Mouse (Mus musculus) embryonic facial prominence, embryonic 10.5 days (tissue): ENCODE measurements at regions not wholly inside any gene's neighbourhood (a gene's known extent, or its start where the extent isn't known, plus 50 kb on each side); places are given as distances from the start of the nearest gene placed in this dataset.

ENCODE experiments used
- DNase-seq: peaks from one replicate; pipeline ENCODE4 v3.0.0-alpha.2; 2017; ENCODE audit warnings: low spot score
- H3K27ac ChIP-seq: fragments of 300-500 bp; sonication (generic); replicated peaks from 2 replicates; pipeline ENCODE4 v1.5.1; 2016; ENCODE audit warnings: mild to moderate bottlenecking
- H3K27me3 ChIP-seq: fragments of 300-500 bp; sonication (generic); replicated peaks from 2 replicates; pipeline ENCODE4 v1.6.1; 2016; ENCODE audit warnings: low read depth, mild to moderate bottlenecking; ENCODE audit not compliant: poor library complexity, severe bottlenecking
- H3K36me3 ChIP-seq: fragments of 300-500 bp; sonication (generic); replicated peaks from 2 replicates; pipeline ENCODE4 v1.6.1; 2016; ENCODE audit warnings: mild to moderate bottlenecking, moderate library complexity
- H3K4me1 ChIP-seq: fragments of 300-500 bp; sonication (generic); 2 replicates; pipeline ENCODE4 v1.6.1; 2016
- H3K4me3 ChIP-seq: fragments of 300-500 bp; sonication (generic); 2 replicates; pipeline ENCODE4 v1.5.1; 2016; ENCODE audit warnings: mild to moderate bottlenecking, moderate library complexity
- H3K9me3 ChIP-seq: fragments of 300-500 bp; sonication (generic); 2 replicates; pipeline ENCODE4 v1.6.1; 2016; ENCODE audit warnings: mild to moderate bottlenecking
- WGBS: fragments of 180-500 bp; shearing (Covaris S2); methylation state at CpG from one replicate; pipeline ENCODE4 v1.1.7; 2016; 5-methylcytosine and 5-hydroxymethylcytosine counted together

DNA sequence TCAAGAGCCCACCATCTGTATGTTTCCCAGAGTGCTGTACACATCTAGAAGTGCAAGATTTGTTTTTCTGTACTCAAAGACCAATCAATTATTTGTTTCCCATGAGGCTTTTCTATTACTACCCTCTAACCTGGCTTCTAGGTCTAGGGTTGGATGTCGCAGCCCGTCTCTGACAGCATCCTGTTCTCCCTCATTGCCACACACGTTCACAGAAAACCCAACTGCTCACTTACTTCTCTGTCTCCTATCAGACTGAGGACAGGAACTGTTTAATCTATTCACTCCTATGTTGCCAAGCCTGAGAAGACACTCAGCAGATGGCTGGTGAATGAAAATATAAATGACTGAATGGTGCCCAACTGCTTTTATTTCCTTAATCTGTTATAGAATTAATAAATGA is 109.6 kb upstream of the Pcgf5 start:
- 79% methylated on average over 3 of the region's 3 CpGs for WGBS
- H3K36me3 ChIP-seq, result no peaks in the 10 kb centered on the region
- no peak for DNase-seq
- peaks cover 3% of the 10 kb centered on the region; the same call in 1 of the 2 replicates for H3K4me1 ChIP-seq
- H3K27ac ChIP-seq, result no peak overlapping the region
- no peaks in the 10 kb centered on the region for H3K9me3 ChIP-seq
- H3K4me3 ChIP-seq, result no peak overlapping the region
- no peaks in the 10 kb centered on the region for H3K27me3 ChIP-seq

DNA sequence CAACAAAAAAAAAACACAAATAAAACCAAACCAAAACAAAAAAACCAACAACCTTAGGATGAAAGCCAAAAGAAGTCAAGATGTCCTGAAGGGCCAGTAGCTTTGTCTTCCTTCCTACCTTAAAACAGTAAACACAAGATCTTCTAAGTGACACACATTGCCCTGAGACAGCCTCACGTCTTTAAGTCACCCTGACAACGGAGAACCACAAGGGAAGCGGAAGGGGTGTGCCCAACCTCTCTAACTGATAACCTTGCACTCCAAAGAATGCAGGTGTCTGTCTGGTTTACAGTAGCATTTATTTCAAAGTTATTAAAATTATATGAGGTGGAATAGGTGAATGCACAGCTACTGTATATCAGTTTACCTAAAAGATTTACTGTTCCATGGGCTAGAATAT is 105.7 kb upstream of the Pcgf5 start:
- H3K36me3 ChIP-seq, result no peaks in the 10 kb centered on the region
- 84% methylated on average over 3 of the region's 3 CpGs for WGBS
- no peak overlapping the region for H3K4me3 ChIP-seq
- no peaks in the 10 kb centered on the region for H3K4me1 ChIP-seq
- no peaks in the 10 kb centered on the region for H3K9me3 ChIP-seq
- no peaks in the 10 kb centered on the region for H3K27me3 ChIP-seq
- no peak for DNase-seq
- no peak overlapping the region for H3K27ac ChIP-seq

DNA sequence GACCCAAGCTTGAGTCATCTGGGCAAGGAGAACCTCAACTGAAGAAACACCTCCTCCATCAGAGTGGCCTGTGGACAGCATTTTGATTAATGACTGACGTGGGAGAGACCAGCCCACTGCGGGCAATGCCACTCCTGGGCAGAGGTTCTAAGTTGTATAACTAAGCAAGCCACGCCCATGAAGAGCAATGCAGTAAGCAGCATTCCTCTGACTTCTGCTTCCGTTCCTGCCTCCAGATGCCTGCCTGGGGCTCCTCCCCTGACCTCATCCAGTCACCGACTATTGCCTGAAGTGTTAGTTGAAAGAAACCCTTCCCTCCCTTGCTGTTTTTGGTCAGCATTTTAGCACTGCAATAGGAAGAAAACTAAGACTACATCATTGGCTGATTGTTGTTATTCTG is 105.2 kb upstream of the Pcgf5 start:
- Histone ChIP-seq H3K4me3 (no peak overlapping the region), H3K27ac (no peak overlapping the region), H3K4me1 (no peaks in the 10 kb centered on the region), H3K36me3 (no peaks in the 10 kb centered on the region), H3K9me3 (no peaks in the 10 kb centered on the region), H3K27me3 (no peaks in the 10 kb centered on the region)
- WGBS, result 79% methylated on average over 5 of the region's 5 CpGs
- no peak for DNase-seq

DNA sequence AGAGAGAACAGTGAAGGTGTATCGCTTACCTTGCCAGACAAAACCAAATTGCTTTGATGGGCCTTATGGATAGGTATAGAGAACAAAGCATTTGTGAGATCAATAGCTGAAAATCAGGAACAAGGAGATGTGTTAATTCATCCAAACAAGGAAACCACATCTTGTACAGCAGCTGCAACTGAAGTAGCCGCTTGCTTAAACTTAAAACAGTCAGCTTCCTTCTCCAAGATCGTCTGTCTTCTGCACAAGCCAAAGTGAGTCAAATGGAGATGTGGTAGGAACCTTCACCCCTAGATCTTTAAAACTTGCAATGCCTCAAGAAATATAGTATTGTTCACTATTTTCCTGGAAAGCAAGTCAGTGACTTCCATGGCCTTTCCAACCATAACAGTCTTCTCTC is 95.6 kb upstream of the Pcgf5 start:
- Histone ChIP-seq H3K4me3 (no peak overlapping the region), H3K27me3 (no peaks in the 10 kb centered on the region), H3K9me3 (no peaks in the 10 kb centered on the region), H3K36me3 (no peaks in the 10 kb centered on the region), H3K27ac (no peak overlapping the region), H3K4me1 (no peaks in the 10 kb centered on the region)
- DNase-seq, result no peak
- WGBS, result 91% methylated on average over 3 of the region's 3 CpGs

DNA sequence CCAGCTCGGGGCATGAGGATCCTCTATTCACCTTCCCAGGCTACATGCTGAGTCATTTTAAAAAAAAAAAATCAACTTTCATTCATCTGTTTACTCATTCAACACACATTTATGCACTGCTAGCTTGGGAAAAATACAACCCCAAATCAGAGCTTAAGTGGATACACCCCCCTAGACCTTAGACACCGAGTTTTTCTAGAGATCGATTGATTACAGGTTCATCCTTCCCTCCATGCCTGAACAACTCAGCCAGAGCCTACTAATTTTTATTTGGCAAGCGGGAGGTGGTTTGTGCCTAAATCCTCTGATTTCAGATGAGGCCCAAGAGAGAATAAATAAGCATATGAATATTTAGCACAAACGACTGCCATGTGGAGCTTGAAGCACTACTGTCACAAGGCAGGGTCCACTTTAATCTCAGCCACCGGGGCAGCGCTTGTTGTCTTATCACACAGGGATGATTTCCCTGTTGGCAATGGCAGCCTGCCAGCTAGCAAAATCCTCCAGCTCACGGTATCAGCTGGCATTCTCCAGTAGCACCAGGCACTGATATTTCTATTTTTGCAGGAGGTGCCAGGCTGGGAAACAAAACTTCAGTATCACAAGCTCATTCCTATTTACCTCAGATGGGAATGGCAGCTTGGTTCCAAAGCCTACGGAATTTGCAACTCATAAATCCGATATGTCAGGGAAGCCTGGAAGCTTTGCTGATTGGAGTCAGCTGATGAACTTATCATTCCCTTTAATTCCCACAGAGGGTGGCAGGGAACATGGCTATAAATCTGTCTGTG is 90.2 kb upstream of the Pcgf5 start:
- H3K4me3 ChIP-seq, result no peak overlapping the region
- WGBS, result 92% methylated on average over 10 of the region's 10 CpGs
- no peaks in the 10 kb centered on the region for H3K4me1 ChIP-seq
- H3K27ac ChIP-seq, result no peak overlapping the region
- no peaks in the 10 kb centered on the region for H3K27me3 ChIP-seq
- H3K9me3 ChIP-seq, result no peaks in the 10 kb centered on the region
- DNase-seq, result no peak
- no peaks in the 10 kb centered on the region for H3K36me3 ChIP-seq

DNA sequence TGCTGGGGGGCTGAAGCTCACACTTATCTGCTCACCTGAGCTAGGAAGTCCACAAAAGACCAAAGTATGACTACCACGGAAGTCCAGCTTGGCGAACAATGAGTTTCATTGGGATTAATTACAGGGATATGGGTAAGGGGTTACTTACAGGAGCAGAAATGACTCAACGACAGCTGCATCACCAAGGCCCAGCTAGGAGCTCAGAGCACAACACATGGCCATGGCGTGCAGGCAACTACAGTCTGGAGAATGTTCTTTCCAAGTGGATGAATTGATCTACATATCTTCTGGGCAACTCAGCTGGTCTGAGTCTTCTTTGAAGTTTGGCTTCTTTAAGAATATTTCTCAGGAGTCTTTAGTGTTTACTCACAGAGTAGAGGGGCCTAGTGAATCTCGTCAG is 86.3 kb upstream of the Pcgf5 start:
- no peak overlapping the region for H3K27ac ChIP-seq
- H3K36me3 ChIP-seq, result no peaks in the 10 kb centered on the region
- H3K4me1 ChIP-seq, result peaks cover 5% of the 10 kb centered on the region; the same call in 1 of the 2 replicates
- H3K9me3 ChIP-seq, result no peaks in the 10 kb centered on the region
- no peaks in the 10 kb centered on the region for H3K27me3 ChIP-seq
- DNase-seq, result no peak
- H3K4me3 ChIP-seq, result no peak overlapping the region
- 92% methylated on average over 5 of the region's 5 CpGs for WGBS

DNA sequence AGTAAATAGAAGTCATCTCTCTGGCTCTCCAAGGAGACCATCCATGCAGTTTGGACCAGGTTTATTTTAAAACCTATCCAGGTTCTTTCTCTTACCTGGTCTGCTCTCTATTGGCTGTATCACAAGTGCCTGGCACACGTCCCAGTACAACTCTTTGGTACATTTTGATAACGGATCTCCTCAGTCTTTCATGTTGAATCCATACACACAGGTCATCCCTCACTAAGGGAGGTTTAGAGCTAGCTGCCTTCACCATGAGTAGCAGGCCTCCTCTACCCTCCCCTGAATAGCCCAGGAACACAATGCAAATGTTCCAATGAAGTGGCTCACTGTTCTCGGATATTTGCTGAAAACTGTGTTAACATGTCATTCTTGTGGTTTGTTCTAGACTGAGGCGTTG is 84.2 kb upstream of the Pcgf5 start:
- peaks cover 5% of the 10 kb centered on the region; the same call in 1 of the 2 replicates for H3K4me1 ChIP-seq
- 86% methylated on average over 4 of the region's 4 CpGs for WGBS
- no peaks in the 10 kb centered on the region for H3K9me3 ChIP-seq
- H3K36me3 ChIP-seq, result no peaks in the 10 kb centered on the region
- H3K27ac ChIP-seq, result no peak overlapping the region
- no peaks in the 10 kb centered on the region for H3K27me3 ChIP-seq
- no peak for DNase-seq
- H3K4me3 ChIP-seq, result no peak overlapping the region

DNA sequence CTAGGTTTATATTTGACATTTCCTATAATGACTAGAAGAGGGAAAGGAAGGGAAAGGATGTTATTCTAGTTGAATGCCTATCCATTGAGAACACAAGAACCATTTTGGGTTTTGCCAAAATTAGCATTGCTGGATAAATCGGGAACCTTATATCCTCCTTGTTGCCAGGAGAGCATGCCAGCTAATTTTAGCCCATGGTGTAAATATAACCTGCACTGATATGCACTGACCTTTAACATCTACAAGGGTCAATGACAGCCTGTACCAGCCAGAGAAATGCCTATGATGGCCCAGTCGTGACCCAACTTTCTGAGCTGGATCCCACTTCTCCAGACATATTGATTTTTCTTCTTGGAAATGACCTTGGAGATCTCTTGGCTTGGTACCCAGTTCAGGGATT is 83.7 kb upstream of the Pcgf5 start:
- 83% methylated on average over 2 of the region's 2 CpGs for WGBS

DNA sequence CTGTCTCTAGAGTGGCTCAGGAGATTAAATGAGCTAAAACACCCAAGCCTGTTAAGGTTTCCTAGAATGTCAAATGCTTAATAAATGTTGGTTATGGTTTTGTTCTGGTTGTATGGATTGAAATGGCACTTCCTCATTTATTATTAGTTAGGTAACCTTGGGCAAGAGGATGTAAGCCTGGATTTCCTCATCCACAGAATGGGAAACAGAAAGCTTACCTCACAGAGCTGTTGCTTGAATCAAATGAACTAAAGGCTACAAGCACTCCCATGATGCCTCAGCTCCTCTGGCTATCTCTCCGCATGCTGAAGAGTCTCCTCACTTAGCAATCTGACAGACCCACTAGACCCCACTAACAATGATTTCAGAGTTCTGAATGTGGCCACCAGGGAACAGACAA is 82.8 kb upstream of the Pcgf5 start:
- H3K9me3 ChIP-seq, result no peaks in the 10 kb centered on the region
- no peak overlapping the region for H3K27ac ChIP-seq
- peaks cover 5% of the 10 kb centered on the region; the same call in 1 of the 2 replicates for H3K4me1 ChIP-seq
- H3K4me3 ChIP-seq, result no peak overlapping the region
- WGBS, result 88% methylated on average over 1 of the region's 1 CpGs
- H3K36me3 ChIP-seq, result no peaks in the 10 kb centered on the region
- DNase-seq, result no peak
- H3K27me3 ChIP-seq, result no peaks in the 10 kb centered on the region

More for the DNA sequence above, 83.7 kb upstream of the Pcgf5 start:
- Histone ChIP-seq H3K27ac (no peak overlapping the region), H3K9me3 (no peaks in the 10 kb centered on the region), H3K27me3 (no peaks in the 10 kb centered on the region), H3K4me1 (peaks cover 5% of the 10 kb centered on the region; the same call in 1 of the 2 replicates), H3K36me3 (no peaks in the 10 kb centered on the region), H3K4me3 (no peak overlapping the region)
- no peak for DNase-seq

DNA sequence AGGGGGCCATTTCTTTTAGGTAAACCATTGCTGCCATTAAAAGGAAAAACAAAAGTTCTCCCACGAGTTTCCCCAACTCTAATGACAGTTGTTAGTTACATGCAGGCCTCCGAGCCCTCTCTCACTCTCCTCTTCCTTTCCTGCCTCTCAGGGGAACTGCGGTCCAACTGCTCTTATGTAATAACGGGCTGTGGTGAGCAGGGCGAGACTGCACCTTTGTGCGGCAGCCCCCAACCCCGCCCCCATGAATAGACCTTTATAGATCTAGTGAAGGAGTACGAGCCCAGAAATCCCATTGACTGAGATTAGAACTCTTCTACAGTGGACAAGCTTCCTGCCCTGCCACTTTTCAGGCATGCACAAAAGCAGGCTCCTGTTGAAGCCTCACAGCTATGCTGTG is 81.8 kb upstream of the Pcgf5 start:
- 60% methylated on average over 8 of the region's 8 CpGs for WGBS

DNA sequence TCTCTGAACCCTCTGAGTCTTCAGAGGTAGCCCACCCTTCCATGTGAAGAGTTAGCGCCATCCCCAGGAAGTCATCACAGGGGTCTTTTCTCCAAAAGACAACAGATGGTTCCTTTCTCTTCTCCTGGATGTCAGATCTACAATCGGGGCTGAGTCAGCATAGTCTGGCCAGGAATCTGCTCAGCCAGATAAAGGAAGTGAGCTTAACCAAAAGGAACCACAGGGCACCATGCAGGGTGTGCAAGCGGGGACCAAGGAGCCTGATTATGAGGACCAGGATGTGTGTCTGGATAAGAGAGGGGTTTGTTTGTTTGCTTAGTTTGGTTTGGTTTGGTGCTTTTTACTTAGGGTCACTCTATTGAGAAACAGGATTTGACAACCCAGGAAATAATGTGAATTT is 74.6 kb upstream of the Pcgf5 start:
- Histone ChIP-seq H3K4me1 (0 out of 2 replicates have a peak, but pooled peaks cover 3% of the 10 kb centered on the region), H3K27me3 (no peaks in the 10 kb centered on the region), H3K36me3 (no peaks in the 10 kb centered on the region), H3K9me3 (0 out of 2 replicates have a peak, but pooled peaks cover 3% of the 10 kb centered on the region), H3K4me3 (no peak overlapping the region), H3K27ac (no peak overlapping the region)
- DNase-seq, result no peak
- 47% methylated on average over 3 of the region's 3 CpGs for WGBS

More for the DNA sequence above, 81.8 kb upstream of the Pcgf5 start:
- no peak for DNase-seq
- H3K9me3 ChIP-seq, result no peaks in the 10 kb centered on the region
- H3K36me3 ChIP-seq, result no peaks in the 10 kb centered on the region
- no peak overlapping the region for H3K4me3 ChIP-seq
- no peaks in the 10 kb centered on the region for H3K27me3 ChIP-seq
- peaks cover 5% of the 10 kb centered on the region; the same call in 1 of the 2 replicates for H3K4me1 ChIP-seq
- no peak overlapping the region for H3K27ac ChIP-seq

DNA sequence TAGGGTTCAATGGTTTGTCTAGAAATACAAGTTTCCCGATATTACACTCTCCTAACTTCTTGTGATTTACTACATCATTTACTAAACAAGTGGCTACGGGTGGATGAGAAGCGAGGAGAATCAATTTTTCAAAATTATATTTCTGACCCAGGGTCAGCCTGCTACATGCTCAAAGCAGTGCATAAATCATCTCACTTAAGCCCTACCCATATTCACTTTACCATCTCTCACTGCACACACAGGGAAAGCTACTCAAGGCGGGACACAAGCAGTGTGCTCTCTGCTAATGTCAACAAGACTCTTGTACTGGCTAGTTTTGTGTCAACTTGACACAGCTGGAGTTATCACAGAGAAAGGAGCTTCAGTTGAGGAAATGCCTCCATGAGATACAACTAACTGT is 62.6 kb upstream of the Pcgf5 start:
- no peak for DNase-seq
- 89% methylated on average over 4 of the region's 4 CpGs for WGBS

DNA sequence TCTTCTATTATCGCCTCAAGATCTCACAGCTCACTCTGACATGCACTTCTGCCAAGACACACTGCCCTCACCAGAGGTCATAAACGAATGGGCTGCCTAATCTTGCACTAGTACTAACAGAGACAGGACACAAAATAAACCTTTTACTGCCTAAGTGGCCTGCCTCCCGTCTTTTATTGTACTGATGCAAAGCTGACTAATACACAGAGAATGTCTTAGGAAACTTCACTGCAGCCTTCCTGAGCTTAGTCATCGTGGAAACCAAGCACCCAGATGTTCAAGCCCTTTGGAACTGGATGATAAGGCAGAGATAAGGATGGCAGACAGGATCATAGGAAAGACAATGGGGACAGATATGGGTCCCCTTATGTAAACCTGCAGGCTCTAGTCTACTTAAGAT is 57.3 kb upstream of the Pcgf5 start:
- no peak for DNase-seq
- H3K36me3 ChIP-seq, result no peaks in the 10 kb centered on the region
- H3K9me3 ChIP-seq, result no peaks in the 10 kb centered on the region
- no peaks in the 10 kb centered on the region for H3K27me3 ChIP-seq
- WGBS, result 78% methylated on average over 4 of the region's 4 CpGs
- H3K4me3 ChIP-seq, result no peak overlapping the region
- H3K27ac ChIP-seq, result no peak overlapping the region
- H3K4me1 ChIP-seq, result no peaks in the 10 kb centered on the region

More for the DNA sequence above, 62.6 kb upstream of the Pcgf5 start:
- Histone ChIP-seq H3K27me3 (no peaks in the 10 kb centered on the region), H3K4me1 (no peaks in the 10 kb centered on the region), H3K9me3 (no peaks in the 10 kb centered on the region), H3K4me3 (no peak overlapping the region), H3K36me3 (no peaks in the 10 kb centered on the region), H3K27ac (no peak overlapping the region)
